Mouse (Mus musculus) E14TG2a.4 (cell line): Measurements from ENCODE around the gene Nt5c2.

Source experiments
- CTCF ChIP-seq: conservative IDR thresholded peaks from 2 replicates; pipeline ENCODE4 v1.5.1; 2014; ENCODE audit warnings: low read length
- NANOG ChIP-seq: IDR thresholded peaks from 2 replicates; pipeline ENCODE4 v1.6.1; 2014; ENCODE audit warnings: borderline replicate concordance, low read length, mixed read lengths
- POU5F1 ChIP-seq: IDR thresholded peaks from 2 replicates; pipeline ENCODE4 v1.6.1; 2014; ENCODE audit warnings: low read length, borderline replicate concordance

DNA sequence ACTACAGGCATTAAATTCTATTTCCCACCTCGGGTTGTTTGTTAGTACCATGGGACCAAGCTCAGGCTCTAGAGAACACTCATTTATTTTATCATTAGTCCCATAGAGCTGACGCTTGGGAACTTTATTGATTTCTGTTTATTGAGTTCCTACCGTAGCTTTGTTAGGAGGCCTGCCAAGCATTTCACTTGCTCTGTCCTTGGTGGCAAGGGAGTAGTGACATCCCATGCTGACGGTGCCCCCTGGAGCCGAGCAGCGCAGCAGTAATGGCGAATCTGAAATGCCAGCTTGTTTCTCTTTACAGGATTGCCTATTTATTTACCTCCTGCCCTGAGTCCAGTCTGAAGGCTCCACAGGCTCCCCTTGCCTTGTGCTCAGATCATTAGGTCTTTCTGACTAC lies 168.9 kb downstream of the Nt5c2 start:
- TF ChIP-seq CTCF = no peak
- no peak for TF ChIP-seq POU5F1
- no peak for TF ChIP-seq NANOG
